Mouse (Mus musculus) cerebellum, adult 8-10 months (tissue): ENCODE results near the gene Ubn1.
A peak's percentile ranks its signal among the peaks of the same experiment; 100 is the strongest.

Experiments
- DNase-seq: peaks from one replicate; pipeline ENCODE4 v3.0.0; 2022

Ubn1 gene

DNA sequence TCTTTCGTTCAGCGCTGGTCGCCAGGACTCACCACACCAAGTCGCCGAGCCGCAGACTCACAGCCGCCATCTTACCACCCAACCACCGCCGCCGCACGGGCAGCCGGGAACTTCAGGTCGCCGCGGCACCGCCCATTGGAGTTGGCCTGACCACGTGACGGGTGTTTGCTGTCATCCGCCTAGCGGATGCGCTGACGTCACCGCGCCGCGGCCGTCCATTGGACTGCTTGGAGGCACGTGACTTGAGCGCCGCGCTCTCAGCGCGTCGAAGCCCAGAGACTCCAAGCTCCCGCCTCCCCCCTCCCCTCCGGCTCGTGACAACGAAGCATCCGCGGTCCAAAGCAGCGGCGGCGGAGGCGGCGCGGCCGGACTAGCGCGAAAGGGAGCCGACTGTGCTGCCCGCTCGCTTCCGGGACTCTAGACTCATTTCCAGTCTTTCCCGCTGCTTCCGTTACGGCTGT lies at the start of gene Ubn1, which contains the start of gene Glyr1:
TSS of gene Ubn1 (plus strand) at position 284 of the 461 bp plus-strand sequence.
TSS of gene Glyr1 (minus strand) at position 90 of the 461 bp plus-strand sequence.
- DNase-seq, result peak; percentile 98

DNA sequence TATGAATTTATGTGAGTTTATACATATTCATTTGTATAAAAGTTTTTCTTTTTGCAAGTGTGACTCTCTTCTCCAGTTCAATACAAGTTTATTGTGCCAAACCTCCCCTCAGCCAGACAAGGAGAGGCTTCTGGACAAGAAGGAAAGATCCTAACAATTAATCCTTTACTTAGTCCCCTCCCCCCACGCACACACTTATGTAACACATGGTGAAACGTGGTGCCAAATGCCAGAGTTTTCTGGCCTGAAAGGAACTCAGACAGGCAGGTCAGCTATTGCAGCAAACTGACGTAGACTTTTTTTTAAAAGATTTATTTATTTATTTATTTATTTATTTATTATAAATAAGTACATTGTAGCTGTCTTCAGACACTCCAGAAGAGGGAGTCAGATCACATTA lies 49.2 kb upstream of the Ubn1 start:
- DNase-seq, result no peak

DNA sequence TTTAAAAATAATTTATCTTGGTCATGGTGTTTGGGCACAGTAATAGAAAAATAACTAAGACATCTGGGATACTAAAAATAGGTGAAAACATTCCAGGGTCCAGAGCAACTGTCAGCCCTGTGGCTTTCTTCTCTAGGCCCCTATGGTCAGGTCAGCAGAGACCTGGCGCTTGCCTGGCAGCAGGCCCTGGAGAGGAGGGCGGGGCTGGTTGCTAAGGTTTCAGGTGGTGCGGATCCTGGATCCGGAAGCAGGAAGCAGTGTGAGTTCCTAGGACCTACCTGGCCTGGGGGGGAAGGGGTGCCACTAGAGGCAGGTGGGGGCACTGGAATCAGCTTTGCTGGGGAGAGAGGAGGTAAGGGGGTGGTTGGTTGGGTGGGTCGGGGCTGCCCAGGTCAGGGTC lies 42.8 kb upstream of the Ubn1 start, which contains the start of gene Smim22:
TSS of gene Smim22 (plus strand) at position 222 of the 400 bp plus-strand sequence.
- DNase-seq, result no peak

DNA sequence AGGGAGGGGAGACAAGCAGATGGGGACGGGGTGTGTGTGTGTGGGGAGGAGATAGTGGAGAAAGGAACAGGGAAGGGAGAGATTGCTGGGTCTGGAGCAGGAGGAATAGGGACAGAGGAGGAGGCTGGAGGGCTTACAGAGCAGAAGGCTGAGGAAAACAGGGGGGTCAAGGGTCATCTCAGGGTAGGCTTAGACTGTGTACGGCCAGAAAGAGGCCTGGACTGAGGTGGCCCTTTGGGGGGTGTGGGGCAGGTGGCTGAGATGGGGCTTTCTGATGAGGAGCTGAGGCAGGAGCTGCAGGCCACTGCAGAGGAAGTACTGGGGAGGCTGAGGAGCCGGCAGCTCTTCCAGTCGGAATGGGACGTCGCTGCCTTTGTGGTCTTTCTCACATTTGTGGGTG lies 42.4 kb upstream of the Ubn1 start:
- DNase-seq, result no peak

DNA sequence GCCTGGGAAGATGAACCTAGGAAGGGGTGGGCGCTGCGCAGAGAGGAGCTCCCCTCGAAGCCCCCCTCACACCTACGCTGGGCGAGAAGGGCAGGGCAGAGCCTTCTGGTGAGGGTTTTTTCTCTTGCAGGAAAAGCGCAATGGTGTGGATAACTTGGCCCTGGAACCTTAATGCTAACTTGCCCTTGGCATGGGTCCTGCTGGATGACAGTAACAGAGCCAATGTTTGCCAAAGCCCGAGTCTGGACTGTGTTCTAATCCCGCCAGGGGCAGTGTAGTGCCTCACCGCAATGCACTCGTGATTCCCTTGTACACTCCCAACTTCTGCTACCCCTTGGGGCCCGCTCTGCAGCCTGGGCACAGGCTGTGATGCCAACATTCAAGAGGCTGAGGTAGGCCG lies 41.8 kb upstream of the Ubn1 start:
- no peak for DNase-seq

DNA sequence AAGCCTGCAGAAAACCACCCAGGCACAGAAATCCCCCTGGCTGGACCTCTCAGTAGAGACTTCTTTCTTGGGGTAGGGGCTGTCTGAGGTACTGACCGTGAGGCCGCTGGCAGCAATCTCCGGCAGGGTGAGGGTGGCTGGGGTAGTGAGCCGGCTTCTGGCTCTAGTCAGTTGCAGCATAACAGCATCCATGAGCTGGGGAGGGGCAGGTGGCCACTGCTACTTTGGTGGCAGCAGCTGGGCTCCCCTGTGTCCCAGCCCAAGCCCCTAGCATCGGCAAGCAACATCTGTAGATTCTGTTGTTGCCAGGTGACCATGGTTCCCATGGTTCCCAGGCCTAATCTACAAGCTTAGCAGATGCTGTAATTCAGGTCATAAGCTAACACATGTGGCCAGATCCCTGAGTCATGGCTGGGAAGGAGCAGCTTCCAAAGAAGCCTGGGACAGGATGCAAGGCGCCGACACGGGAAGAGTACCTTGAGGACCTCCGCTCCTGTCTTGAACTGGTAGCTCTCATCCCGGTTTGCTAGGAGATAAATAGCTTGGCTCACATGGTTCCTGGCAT lies 39.4 kb upstream of the Ubn1 start:
- DNase-seq, result no peak

DNA sequence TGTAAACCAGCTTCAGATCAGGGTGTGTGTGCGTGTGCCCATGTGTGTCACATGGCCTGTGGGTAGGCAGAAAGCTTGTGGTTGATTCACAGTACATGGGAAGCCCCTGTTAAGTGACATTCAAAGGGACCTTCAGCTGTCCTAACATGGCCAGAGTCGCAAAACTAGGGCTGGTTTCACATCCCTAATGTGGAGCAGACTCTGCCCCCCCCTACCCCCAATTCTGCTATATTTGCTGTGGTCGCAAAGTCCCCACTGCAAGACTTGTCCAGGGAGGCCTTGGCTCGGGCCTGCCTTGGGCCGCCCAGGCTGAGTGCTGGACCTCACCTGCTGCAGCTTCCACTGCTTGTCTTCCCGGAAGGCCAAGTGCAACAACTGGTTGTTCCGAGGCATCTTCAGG lies 38.6 kb upstream of the Ubn1 start:
- no peak for DNase-seq

DNA sequence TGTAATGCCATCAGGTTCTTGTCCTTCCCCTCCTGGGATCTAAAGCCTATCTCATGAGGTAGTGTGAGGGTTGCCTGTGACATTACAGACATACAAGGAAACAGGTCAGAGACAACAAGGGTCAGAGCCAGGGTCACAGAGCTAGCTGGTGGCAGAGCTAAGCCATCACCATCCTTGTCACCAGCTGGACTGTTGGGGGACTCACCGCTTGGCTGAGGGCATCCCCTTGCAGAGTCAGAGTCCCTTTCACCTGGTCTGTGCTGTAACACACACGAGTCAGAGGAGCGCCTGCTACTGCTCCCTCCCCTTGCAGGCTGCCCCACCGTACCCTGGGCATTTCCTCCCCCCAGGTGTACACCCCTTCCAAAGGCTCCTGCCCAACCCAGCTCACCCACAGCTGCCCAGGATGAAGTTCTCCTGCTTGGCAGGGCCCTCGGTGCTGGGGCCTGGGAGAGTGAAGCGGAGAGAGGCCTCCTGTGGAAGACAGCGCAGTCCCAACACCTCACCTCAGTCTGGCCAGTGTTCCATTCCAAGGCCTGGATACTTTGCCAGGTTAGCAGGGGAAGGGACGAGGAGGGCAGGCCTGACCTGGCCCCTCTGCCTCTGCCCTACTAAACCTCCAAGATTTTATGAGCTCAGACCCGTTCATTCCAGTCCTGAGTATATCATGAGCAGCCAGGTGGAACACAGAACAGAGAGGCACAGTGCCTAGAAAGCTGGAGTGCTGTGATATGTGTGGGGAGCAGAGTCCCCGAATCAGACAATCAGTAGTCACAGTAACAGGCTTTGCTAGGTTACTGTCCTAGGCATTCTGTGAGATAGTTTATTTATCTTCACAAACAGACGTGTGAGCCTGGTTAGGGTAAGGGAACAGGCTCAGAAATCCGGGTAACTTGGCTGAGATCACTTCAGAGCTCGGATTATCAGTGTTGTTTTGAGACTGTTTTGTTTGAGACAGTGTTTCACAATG lies 37.5 kb upstream of the Ubn1 start:
- peak; percentile 35 for DNase-seq

DNA sequence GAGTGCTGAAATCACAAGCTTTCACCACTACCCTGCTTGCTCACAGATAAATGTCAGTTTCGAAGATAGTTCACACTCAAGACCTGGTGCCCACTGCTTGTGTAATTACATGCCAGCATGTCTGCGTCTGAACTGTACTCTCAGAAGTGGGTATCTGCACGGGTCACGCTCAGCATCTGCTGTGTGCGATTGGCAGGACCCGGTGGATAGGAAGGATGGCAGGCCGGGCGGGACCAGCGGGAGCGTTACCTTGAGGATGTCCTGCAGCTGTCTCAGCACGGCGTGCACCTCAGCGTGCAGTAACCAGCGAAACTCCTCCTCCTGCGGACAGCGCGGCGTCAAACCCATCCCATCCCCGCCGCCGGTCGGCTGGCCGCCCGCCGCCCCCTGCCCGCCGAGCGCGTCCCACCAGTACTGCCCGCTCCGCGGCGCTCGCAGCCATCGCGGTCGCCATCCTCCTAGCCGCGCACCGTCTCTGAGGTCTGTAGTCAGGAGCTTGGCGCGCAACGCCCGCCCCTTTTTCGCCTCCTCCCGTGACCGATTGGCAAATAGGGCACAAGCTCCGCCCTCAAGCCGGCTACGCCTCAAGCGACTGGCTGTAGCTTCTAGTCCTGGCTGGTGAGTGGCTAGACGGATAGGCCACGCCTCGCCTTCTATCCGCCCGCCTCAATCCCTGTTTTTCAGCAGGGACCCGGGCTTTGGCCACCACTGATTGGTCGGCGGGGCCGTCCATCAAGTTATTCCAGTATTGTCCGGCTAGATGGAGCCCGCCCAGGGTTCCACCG lies 36.6 kb upstream of the Ubn1 start, which contains the start of gene Rogdi:
TSS of gene Rogdi (minus strand) at position 500 of the 785 bp plus-strand sequence.
- peak; percentile 99 for DNase-seq

DNA sequence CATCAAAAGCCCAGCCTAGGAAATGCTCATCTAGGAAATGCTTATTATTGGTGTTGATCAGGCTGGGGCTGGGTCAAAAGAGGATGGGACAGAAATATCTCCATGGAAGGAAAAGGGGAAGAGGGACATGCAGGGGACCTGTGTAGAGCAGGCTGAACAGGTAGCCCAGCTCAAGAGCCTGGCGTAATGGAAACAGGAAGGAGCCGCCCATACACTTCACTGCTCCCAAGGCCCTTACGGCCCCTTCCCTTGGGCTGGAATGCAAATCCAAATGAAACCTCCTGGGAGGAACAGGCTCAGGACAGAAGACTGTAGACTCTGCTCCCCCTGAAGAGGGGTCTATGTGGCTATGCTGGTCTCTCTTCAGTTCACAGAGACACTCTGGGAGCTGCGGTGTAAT lies 35.3 kb upstream of the Ubn1 start:
- DNase-seq, result no peak

DNA sequence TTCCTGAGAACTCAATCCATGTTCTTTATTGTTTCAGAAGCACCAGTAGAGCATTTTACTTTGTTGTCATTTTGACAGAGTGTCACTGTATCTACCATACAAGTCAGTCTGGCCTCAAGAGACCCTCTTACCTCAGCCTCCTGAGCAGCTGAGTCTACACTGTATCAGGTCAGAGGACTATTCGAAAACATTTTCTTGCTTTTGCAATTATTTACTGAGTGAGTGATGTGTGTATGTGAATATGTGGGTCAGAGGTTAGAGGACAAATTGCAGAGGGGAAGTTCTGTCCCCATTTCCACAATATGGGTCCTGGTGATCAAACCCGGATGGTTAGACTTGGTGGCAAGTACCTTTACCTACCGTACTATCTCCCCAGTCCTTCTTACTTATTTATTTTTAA lies 25.8 kb upstream of the Ubn1 start:
- DNase-seq, result no peak

DNA sequence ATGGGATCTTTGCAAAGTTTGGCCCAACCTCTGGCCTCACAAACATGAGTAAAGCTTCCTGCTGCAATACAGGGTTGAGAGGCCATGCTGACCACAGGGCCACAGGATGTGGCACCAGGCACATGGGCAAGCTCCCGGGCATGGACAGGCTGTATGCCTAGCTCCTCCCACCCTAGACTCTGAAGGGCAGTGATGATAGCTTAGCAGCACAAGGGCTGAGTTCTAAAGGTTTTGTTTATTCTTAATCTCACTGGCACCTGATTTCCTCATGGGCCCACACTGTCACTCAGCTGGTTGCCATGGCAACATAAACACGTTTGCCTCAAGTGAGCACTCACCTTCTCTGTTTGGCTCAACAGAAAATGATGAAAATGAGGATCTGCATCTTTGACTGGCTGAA lies 20.0 kb upstream of the Ubn1 start:
- no peak for DNase-seq

DNA sequence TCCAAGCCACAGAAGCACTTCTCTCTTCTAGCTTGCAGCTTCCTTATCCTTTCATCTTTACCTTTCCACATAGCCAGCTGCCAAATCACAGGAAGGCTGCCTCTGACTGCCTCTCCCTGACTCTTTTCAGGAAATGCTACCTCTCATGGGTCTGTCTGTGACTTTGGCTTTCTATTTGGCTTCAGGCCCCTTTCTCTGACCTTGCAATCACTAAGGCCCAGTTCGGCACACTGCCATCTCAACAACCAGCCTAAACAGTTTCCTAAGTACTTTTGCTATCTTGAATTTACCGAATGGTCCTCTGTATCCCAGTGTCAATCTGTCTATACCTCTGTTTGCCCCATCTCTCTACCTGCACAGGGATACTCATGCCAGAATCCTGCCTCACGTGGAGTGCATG lies 14.3 kb upstream of the Ubn1 start:
- no peak for DNase-seq

DNA sequence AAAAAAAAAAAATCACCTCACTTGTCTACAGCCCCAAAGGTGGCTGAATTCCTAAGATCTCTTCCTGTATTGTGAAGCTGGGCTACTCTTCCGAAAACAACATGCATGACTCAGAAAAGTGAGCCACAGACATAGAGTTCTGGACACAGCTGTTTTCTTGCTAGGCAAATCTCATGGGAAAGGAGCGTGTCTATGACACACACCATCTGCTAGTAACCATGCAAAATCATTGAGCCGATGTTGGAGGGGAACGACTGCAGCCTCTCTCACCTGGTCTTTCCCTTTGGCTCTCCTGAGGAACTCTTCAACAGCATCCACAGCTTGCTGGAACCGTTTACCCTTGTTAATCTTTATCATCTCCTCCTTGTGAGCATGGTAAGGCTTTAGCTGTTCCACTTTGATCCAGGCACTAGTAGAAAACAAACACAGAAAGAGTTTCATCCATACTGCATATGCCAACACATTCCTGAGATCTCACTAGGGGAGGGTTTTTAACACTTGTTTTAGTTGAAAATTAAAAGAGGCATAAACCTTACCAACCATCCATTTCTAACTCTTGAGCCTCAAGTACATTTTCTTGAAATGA lies 13.1 kb upstream of the Ubn1 start:
- DNase-seq, result no peak

DNA sequence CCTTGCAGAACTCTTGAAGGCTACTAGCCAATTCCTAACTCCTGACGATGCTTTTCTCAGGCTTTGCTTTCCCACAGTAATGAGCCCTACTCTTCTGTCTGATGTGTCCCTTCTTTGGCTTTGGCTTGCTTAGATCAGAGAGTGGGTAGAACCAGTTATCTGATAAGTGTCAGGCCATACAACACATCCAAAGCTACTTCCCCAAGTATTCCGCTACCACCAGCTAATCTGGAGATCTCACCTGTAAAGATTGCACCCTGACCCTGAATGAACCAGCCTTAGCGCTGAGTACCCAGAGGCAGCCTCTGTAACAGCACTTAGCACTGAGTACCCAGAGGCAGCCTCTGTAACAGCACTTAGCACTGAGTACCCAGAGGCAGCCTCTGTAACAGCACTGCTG lies 4.5 kb upstream of the Ubn1 start:
- DNase-seq, result no peak

DNA sequence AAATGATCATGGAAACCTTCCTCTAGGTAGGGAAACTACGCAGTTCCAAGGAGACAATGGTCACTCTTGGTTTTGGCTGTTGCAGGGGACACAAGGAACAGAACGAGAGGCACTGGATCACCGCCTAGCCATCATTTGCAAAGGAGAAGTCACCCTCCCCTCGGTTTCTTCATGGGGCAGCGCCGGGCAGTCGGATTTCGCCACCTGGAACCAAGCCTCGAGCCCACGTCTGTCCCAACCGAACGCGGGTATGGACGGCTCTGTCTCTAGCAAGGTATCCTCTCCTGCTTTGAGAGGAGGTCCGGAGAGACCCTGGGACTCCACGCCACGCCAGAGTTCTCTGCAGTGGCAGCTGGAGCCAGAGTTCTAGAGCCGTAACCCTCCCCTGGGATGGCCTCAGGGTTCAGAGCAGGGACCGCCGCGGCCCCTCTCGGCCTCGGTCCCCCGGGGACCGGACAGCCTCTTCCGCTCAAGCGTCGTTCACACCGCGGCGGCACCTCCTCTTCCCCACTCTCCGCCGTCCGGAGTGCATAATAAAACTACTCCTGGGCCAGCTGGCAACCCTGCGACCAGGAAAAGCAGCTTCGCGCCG lies 579 bp upstream of the Ubn1 start:
- DNase-seq, result no peak

DNA sequence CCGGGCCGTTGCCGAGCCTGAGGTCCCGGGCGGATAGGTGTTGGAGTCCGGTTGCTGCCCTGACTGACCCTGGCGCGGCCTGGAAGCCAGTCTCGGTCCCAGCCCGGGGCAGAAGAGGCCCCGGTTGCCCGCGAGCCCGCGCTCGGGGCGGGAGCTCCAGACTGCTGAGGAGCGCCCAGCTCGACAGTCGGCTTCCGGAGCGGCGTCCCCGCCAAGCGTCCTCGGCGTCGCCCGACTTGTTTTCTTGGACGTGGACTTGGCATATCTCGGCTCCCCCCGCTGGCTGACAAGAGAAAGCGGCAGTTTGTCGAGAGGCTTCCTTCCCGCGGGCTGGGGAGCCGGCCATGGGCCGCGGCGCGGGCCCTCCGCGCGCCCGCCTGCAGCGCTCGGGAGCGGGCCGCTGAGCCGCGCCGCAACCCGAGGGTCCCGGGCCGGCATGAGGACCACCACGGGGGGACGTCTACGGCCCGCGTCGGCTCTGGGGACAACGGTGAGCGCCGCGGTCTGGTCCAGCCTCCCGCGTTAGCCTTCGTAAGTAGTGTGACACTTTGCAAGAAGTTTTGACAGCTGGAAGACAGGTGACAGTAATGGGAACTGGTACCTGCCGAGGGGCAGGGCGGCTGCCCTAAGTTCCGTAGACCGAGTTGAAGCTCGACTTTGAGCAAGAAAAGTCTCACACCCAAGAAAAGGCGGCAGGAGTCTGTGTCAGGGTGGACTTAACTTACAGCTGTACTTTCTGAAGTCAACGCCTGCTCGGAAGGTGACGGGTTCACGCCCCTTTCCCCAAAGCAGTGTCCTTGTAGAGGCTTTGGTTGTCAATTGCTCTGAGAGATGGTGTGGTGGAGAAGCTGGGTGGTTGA lies 624 bp downstream of the Ubn1 start:
- peak; percentile 19 for DNase-seq

DNA sequence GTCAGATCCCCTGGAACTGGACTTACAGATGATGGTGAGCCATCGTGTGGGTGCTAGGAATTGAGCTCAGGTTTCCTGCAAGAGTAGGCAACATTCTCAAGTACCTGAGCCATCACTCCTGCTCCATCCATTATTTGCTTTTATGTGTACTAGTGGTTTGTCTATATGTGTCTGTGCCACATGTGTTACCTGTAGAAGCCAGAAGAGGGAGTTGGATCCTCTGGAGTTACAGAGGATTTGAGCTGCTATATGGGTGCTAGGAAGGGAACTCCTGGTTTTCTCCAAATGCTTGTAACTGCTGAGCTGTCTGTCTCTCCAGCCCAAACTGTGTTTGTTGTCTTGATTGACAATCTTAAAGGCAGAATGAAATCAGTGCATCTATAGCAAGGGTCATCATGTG lies 8.3 kb downstream of the Ubn1 start:
- DNase-seq, result no peak

DNA sequence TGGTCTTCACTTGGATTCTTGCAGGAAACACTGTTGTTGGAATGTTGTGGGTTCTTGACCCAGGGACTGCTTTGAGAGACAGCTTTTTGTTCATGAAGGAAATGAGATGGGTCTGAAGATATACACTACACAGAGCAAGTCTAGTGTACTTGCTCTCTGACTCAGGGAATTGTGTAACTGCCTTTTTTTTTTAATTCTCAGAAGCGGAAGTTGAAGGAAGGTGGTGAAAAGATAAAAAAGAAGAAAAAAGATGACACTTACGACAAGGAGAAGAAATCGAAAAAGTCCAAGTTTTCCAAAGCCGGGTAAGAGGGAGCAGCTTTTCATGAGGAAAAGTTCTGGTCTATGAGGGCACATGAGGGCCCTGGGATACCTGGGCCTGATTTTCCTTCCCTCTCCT lies 13.6 kb downstream of the Ubn1 start:
- no peak for DNase-seq

DNA sequence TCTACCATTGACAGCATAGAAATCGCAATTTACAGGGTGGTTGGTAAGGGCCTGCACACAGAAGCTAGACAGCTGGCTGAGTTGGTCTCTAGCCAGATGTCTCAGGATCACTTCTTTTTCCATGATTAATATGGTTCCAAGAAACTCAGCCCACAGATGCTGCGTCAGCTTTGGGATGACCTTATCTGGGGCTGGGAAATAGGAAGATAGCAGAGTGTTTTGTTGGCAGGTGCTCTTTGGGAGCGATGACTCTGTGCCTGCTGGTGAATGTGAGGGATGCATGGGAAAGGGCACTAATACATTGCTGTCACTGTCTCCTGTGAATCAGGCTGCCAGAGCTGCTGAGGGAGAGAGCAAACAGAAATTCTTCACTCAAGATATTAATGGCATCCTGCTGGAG lies 20.5 kb downstream of the Ubn1 start:
- DNase-seq, result peak; percentile 32

DNA sequence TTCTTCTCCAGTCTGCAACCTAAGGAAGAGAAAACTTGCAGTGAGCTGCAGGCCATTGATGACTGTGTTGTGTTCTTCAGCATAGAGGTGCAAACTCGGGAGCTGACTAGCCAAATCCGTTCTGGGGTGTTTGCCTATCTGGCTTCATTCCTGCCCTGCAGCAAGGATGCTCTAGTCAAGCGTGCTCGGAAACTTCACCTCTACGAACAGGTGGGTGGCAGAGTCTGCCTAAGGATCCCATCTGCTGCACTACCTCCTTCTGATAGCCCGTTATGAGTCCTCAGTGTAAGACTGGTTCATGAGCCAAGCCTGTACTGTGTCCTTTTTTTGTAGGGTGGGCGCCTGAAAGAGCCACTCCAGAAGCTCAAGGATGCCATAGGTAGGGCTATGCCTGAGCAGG lies 22.1 kb downstream of the Ubn1 start:
- no peak for DNase-seq

DNA sequence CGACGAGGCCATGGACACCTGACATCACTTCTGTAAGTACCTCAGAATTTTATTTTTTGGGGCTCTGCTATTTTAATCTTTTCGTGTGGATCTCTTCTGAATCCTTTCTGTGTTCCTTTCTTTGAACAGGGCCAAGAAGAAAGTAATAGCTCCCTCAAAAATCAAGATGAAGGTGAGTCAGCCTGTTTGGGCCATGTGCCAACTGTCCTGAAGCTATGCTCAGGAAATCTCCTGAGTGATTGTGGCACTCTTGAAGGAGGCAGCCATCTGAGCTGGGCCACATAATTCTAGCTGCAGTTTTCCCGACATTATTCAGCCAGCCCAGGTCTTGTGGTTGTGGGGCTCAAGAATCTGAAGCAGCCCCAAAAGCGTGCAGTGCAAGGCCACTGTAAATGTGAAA lies 24.5 kb downstream of the Ubn1 start:
- DNase-seq, result no peak
